8 mouse cellular contexts compared by ENCODE assay signal in the genomic region with DNA sequence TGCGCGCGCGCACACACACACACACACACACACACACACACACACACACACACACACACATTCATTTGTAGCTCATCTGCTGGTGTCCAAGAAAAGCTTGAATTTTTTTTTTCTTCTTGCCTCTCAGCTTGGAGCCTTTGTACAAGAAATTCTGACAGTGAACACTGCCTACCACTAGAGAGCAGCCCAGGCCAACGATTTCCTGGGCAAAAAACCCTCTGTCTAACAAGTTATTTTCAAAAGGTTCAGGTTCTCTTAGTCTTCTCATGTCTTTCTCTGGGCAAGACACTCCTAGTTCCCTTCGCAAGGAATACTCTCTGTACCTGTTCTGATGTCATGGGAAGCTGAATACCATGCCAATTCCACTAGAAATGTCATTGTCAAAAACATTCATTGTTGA.
DNase-seq lines count a peak whose midpoint lies in the region; ATAC-seq and TF ChIP-seq lines count a peak whose summit lies in the region.

No protein-coding gene starts in this region.

- TF ChIP-seq CTCF in left cerebral cortex, adult 2 months (IDR thresholded peaks at IDR 0.05), result peak; percentile 76

- no peaks in the 10 kb centered on the region for H3K27me3 ChIP-seq in hindbrain, embryonic 11.5 days (ENCODE audit: control insufficient read depth, insufficient read depth, low read length)
- no peaks in the 10 kb centered on the region for H3K27me3 ChIP-seq in hindbrain, embryonic 13.5 days

- H3K9me3 ChIP-seq in hindbrain, embryonic 11.5 days (ENCODE audit: control insufficient read depth, low read length), result no peaks in the 10 kb centered on the region
- no peaks in the 10 kb centered on the region for H3K9me3 ChIP-seq in hindbrain, embryonic 13.5 days

- H3K4me1 ChIP-seq in hindbrain, embryonic 11.5 days (replicated peaks; ENCODE audit: control insufficient read depth, insufficient read depth, low read length), result no peaks in the 10 kb centered on the region
- H3K4me1 ChIP-seq in hindbrain, embryonic 13.5 days (replicated peaks), result no peaks in the 10 kb centered on the region

- DNase-seq in hindbrain, embryonic 11.5 days (ENCODE audit: low spot score), result peak; percentile 31
- peak; percentile 68 for DNase-seq in cerebellum, adult 8-10 months
- DNase-seq in frontal cortex, postnatal 10 days (ENCODE audit: low spot score in 2 of 2), result peak; percentile 43 to 59
- DNase-seq in left cerebral cortex, adult 2 months (ENCODE audit: extremely low spot score in 1 of 2, low spot score in 2 of 2), result peak; percentile 43 to 60
- DNase-seq in right cerebral cortex, postnatal 4 days, result peak; percentile 62
- no peak for DNase-seq in MN1 (ENCODE audit: low spot score)

- H3K4me3 ChIP-seq in hindbrain, embryonic 11.5 days (ENCODE audit: low read depth, low read length), result no peak overlapping the region
- H3K4me3 ChIP-seq in hindbrain, embryonic 13.5 days, result no peak overlapping the region
- H3K4me3 ChIP-seq in left cerebral cortex, adult 2 months, result no peak overlapping the region

- intact Hi-C loops in left cerebral cortex, adult 2 months (cut with DNase I), result loop anchor here (1.0 to 10.0 kb wide), 5 partner anchors 171 to 1012 kb away; a partner anchor contains a TSS

- H3K27ac ChIP-seq in hindbrain, embryonic 11.5 days (ENCODE audit: low read depth, low read length), result no peak overlapping the region
- H3K27ac ChIP-seq in hindbrain, embryonic 13.5 days, result no peak overlapping the region
- H3K27ac ChIP-seq in left cerebral cortex, adult 2 months, result no peak overlapping the region

- ATAC-seq in hindbrain, embryonic 11.5 days (ENCODE audit: low FRiP score), result no peak
- no peak for ATAC-seq in hindbrain, embryonic 13.5 days (ENCODE audit: low FRiP score)
- ATAC-seq in CD4-positive, CD25-positive, alpha-beta regulatory T cell, adult 4 months, result peak; percentile 39

- no peaks in the 10 kb centered on the region for H3K36me3 ChIP-seq in hindbrain, embryonic 11.5 days (ENCODE audit: control insufficient read depth, insufficient read depth, low read length)
- H3K36me3 ChIP-seq in hindbrain, embryonic 13.5 days, result no peaks in the 10 kb centered on the region

- no peak overlapping the region for H3K9ac ChIP-seq in hindbrain, embryonic 11.5 days (ENCODE audit: low read depth, low read length)
- no peak overlapping the region for H3K9ac ChIP-seq in hindbrain, embryonic 13.5 days

- 87% methylated on average over 6 of the region's 6 CpGs for WGBS in hindbrain, embryonic 11.5 days
- 91% methylated on average over 6 of the region's 6 CpGs for WGBS in hindbrain, embryonic 13.5 days

- H3K4me2 ChIP-seq in hindbrain, embryonic 11.5 days (replicated peaks; ENCODE audit: low read depth, low read length), result no peak overlapping the region
- no peak overlapping the region for H3K4me2 ChIP-seq in hindbrain, embryonic 13.5 days
